ENCODE assay signal across 17 mouse cellular contexts in the genomic region with DNA sequence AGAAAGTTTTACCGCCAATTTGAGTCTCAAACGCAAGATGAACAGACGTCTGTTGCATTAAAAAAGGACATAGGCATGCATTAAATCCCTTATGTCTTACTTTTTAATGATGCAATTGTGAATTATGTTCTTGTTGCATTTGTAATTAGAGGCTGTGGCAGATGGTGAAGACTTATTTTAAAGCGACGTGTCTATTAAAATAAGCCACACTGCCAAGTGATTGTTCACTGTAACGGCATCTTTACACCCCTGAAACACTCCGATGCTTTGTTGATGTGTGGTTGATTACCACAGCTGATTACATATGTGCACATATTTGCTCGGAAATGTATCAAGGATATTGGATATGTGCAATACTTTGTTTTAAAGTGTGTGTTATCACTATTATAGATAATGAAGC.
"Had no signal": no experiment of that assay in that cellular context is flagged by ENCODE, and none has a peak within 500 bp of the region (broad histone marks: within the 10 kb centered on the region; RNA-seq: fewer than 3 reads in every experiment).

No protein-coding gene starts in this region.

- DNase-seq: lung, adult 2 months; lung, postnatal 14 days; lung, postnatal 36 days; right cerebral cortex, postnatal 14 days; thymus, adult 2 months; thymus, postnatal 14 days; thymus, postnatal 36 days had no signal

- H3K36me3 ChIP-seq: lung, embryonic 15.5 days; midbrain, embryonic 13.5 days; midbrain, embryonic 15.5 days; neural tube, embryonic 12.5 days; stomach, embryonic 15.5 days had no signal

- H3K4me1 ChIP-seq: lung, embryonic 15.5 days; megakaryocyte, embryonic 14.5 days; midbrain, embryonic 15.5 days; neural tube, embryonic 12.5 days; stomach, embryonic 15.5 days had no signal

- H3K4me2 ChIP-seq: lung, embryonic 15.5 days; midbrain, embryonic 11.5 days; midbrain, embryonic 13.5 days; midbrain, embryonic 15.5 days; neural tube, embryonic 12.5 days; stomach, embryonic 15.5 days had no signal

- H3K27ac ChIP-seq: lung, embryonic 15.5 days; macrophage; midbrain, embryonic 13.5 days; midbrain, embryonic 15.5 days; neural tube, embryonic 12.5 days; stomach, embryonic 15.5 days; stomach, postnatal 0 days had no signal

- H3K9me3 ChIP-seq: lung, embryonic 15.5 days; midbrain, embryonic 13.5 days; midbrain, embryonic 15.5 days; neural tube, embryonic 12.5 days; stomach, embryonic 15.5 days had no signal

- ATAC-seq: lung, postnatal 0 days; midbrain, embryonic 13.5 days; midbrain, embryonic 15.5 days had no signal

- H3K4me3 ChIP-seq: lung, embryonic 15.5 days; megakaryocyte, embryonic 14.5 days; midbrain, embryonic 13.5 days; midbrain, embryonic 15.5 days; neural tube, embryonic 12.5 days; stomach, embryonic 15.5 days had no signal

- H3K27me3 ChIP-seq: lung, embryonic 15.5 days; megakaryocyte, embryonic 14.5 days; midbrain, embryonic 13.5 days; midbrain, embryonic 15.5 days; neural tube, embryonic 12.5 days; stomach, embryonic 15.5 days had no signal

- H3K9ac ChIP-seq: lung, embryonic 15.5 days; midbrain, embryonic 13.5 days; midbrain, embryonic 15.5 days; neural tube, embryonic 12.5 days; stomach, embryonic 15.5 days had no signal
